Mouse (Mus musculus): ENCODE results near the gene Ano2. TPM values are rescaled to one million over a fixed set of nuclear protein-coding genes. Genes with fewer than 3 reads are reported as not detected.

Gene Ano2
- polyA plus RNA-seq, 1 experiment from 2014 or later, result 0.70 TPM

GRCm38 (mm10) chr6:126045931-126046330 lies 355.7 kb downstream of the Ano2 start:
- DNase-seq (ENCODE audit: low spot score) (no peak), ATAC-seq (ENCODE audit: low FRiP score) (no peak)
- Histone ChIP-seq H3K27me3 (ENCODE audit: control insufficient read depth, insufficient read depth, low read length) (no peaks in the 10 kb centered on the region), H3K9me3 (ENCODE audit: control insufficient read depth, low read length) (no peaks in the 10 kb centered on the region), H3K36me3 (replicated peaks; ENCODE audit: control insufficient read depth, insufficient read depth) (no peaks in the 10 kb centered on the region), H3K27ac (no peak overlapping the region), H3K4me3 (replicated peaks; ENCODE audit: low read length) (no peak overlapping the region), H3K9ac (no peak overlapping the region), H3K4me2 (replicated peaks) (no peak overlapping the region), H3K4me1 (replicated peaks; ENCODE audit: control insufficient read depth, insufficient read depth, low read length) (no peaks in the 10 kb centered on the region)
- 48% methylated on average over 4 of the region's 4 CpGs for WGBS

GRCm38 (mm10) chr6:126048206-126048605 lies 358.0 kb downstream of the Ano2 start:
- no peak overlapping the region for H3K4me3 ChIP-seq (replicated peaks; ENCODE audit: low read length)
- DNase-seq (ENCODE audit: low spot score) (no peak), ATAC-seq (ENCODE audit: low FRiP score) (no peak)
- no peaks in the 10 kb centered on the region for H3K4me1 ChIP-seq (replicated peaks; ENCODE audit: control insufficient read depth, insufficient read depth, low read length)
- no peak overlapping the region for H3K27ac ChIP-seq
- no peaks in the 10 kb centered on the region for H3K9me3 ChIP-seq (ENCODE audit: control insufficient read depth, low read length)
- no peaks in the 10 kb centered on the region for H3K36me3 ChIP-seq (replicated peaks; ENCODE audit: control insufficient read depth, insufficient read depth)
- H3K4me2 ChIP-seq (replicated peaks), result no peak overlapping the region
- H3K9ac ChIP-seq, result no peak overlapping the region
- H3K27me3 ChIP-seq (ENCODE audit: control insufficient read depth, insufficient read depth, low read length), result no peaks in the 10 kb centered on the region
- WGBS, result 76% methylated on average over 4 of the region's 4 CpGs

DNA sequence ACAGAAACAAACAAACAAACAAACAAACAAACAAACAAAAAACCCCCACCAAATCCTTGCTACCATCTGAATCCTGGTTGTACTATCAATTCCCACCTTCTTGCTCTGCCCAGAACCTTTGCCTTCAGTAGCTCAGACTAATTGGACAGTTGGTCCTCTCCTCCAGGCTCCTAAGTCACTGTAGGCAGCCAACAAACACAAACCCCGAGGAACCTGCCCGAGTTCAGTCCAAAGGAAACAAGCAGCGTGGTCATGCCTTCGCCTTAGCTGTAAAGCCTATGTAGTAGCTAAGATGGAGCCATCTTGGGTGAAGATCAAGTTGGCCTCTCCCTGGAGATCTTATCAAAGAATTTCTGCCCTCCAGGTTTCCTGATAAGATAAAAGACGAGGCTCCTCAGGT lies 362.9 kb downstream of the Ano2 start:
- 92% methylated on average over 5 of the region's 5 CpGs for WGBS
- H3K4me3 ChIP-seq (replicated peaks; ENCODE audit: low read length), result no peak overlapping the region
- no peak overlapping the region for H3K4me2 ChIP-seq (replicated peaks)
- H3K9ac ChIP-seq, result no peak overlapping the region
- no peaks in the 10 kb centered on the region for H3K27me3 ChIP-seq (ENCODE audit: control insufficient read depth, insufficient read depth, low read length)
- no peak overlapping the region for H3K27ac ChIP-seq
- no peak for ATAC-seq (ENCODE audit: low FRiP score)
- H3K36me3 ChIP-seq (replicated peaks; ENCODE audit: control insufficient read depth, insufficient read depth), result no peaks in the 10 kb centered on the region
- H3K9me3 ChIP-seq (ENCODE audit: control insufficient read depth, low read length), result no peaks in the 10 kb centered on the region
- no peak for DNase-seq (ENCODE audit: low spot score)
- no peaks in the 10 kb centered on the region for H3K4me1 ChIP-seq (replicated peaks; ENCODE audit: control insufficient read depth, insufficient read depth, low read length)

- Histone ChIP-seq H3K27ac (no peak overlapping the region), H3K9me3 (ENCODE audit: control insufficient read depth, low read length) (no peaks in the 10 kb centered on the region), H3K9ac (no peak overlapping the region), H3K4me1 (replicated peaks; ENCODE audit: control insufficient read depth, insufficient read depth, low read length) (no peaks in the 10 kb centered on the region), H3K36me3 (replicated peaks; ENCODE audit: control insufficient read depth, insufficient read depth) (no peaks in the 10 kb centered on the region), H3K4me3 (replicated peaks; ENCODE audit: low read length) (no peak overlapping the region), H3K27me3 (ENCODE audit: control insufficient read depth, insufficient read depth, low read length) (no peaks in the 10 kb centered on the region), H3K4me2 (replicated peaks) (no peak overlapping the region)
- no peak for ATAC-seq (ENCODE audit: low FRiP score)
- no peak for DNase-seq (ENCODE audit: low spot score)
- WGBS, result 86% methylated on average over 3 of the region's 3 CpGs
These were observed 367.5 kb downstream of the Ano2 start for GRCm38 (mm10) chr6:126057706-126058105.

DNA sequence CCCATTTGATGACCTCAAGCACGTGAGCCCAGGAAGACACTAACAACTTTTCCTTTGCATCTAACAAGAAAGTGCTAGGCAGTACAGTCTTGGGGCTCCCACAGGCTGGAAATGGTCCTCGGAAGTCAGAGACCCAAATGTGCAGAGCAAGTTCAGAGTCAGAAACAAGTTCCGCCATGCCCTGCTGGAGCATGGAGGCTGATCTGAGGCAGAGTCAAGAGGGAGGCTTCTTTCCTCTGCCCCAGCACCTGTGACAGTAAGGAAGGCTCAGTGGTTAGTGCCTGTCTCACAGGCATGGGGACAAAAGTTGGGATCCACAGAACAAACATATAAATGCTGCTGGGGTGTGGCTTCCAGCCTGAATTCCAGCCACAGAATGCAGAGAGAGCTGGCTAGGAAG lies 390.3 kb downstream of the Ano2 start:
- Histone ChIP-seq H3K4me2 (replicated peaks) (no peak overlapping the region), H3K9me3 (ENCODE audit: control insufficient read depth, low read length) (no peaks in the 10 kb centered on the region), H3K4me1 (replicated peaks; ENCODE audit: control insufficient read depth, insufficient read depth, low read length) (no peaks in the 10 kb centered on the region), H3K4me3 (replicated peaks; ENCODE audit: low read length) (no peak overlapping the region), H3K27ac (no peak overlapping the region), H3K9ac (no peak overlapping the region), H3K36me3 (replicated peaks; ENCODE audit: control insufficient read depth, insufficient read depth) (no peaks in the 10 kb centered on the region), H3K27me3 (ENCODE audit: control insufficient read depth, insufficient read depth, low read length) (no peaks in the 10 kb centered on the region)
- DNase-seq (ENCODE audit: low spot score) (no peak), ATAC-seq (ENCODE audit: low FRiP score) (no peak)
- 79% methylated on average over 3 of the region's 3 CpGs for whole genome bisulfite sequencing

DNA sequence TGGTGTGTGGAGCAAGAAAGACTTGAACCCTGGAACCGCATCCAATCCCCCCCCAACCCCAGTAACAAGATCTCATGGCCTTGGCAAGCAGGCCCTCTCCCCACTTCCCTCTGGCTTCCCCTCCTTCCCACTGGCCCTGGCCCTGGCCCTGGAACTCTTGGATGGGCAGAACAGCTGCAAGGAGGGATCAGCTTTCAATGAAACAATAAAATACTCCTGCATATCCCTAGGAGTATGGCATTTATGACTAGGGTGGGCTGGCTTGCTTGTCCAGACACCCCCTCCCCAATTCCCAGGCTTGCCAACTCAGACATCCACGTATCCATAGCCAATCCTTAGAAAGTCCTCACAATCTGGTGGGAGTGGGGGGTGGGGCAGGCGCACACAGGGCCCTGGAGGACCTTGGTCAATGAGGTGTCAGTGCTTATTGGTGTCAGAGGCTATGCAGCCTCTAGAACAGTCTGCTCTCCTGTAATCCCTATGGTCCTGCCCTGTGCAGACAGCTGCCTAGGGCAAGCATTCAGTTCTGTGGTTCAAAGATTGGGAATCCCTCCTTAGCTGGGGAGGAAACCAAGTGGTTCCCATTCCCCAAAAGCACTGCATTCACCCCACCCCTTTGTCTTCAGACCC lies 396.2 kb downstream of the Ano2 start:
- 72% methylated on average over 3 of the region's 3 CpGs for WGBS
- Histone ChIP-seq H3K4me2 (replicated peaks) (no peak overlapping the region), H3K9ac (no peak overlapping the region), H3K27ac (no peak overlapping the region), H3K4me3 (replicated peaks; ENCODE audit: low read length) (no peak overlapping the region), H3K9me3 (ENCODE audit: control insufficient read depth, low read length) (no peaks in the 10 kb centered on the region), H3K36me3 (replicated peaks; ENCODE audit: control insufficient read depth, insufficient read depth) (no peaks in the 10 kb centered on the region), H3K27me3 (ENCODE audit: control insufficient read depth, insufficient read depth, low read length) (no peaks in the 10 kb centered on the region), H3K4me1 (replicated peaks; ENCODE audit: control insufficient read depth, insufficient read depth, low read length) (no peaks in the 10 kb centered on the region)
- DNase-seq (ENCODE audit: low spot score) (no peak), ATAC-seq (ENCODE audit: low FRiP score) (no peak)

DNA sequence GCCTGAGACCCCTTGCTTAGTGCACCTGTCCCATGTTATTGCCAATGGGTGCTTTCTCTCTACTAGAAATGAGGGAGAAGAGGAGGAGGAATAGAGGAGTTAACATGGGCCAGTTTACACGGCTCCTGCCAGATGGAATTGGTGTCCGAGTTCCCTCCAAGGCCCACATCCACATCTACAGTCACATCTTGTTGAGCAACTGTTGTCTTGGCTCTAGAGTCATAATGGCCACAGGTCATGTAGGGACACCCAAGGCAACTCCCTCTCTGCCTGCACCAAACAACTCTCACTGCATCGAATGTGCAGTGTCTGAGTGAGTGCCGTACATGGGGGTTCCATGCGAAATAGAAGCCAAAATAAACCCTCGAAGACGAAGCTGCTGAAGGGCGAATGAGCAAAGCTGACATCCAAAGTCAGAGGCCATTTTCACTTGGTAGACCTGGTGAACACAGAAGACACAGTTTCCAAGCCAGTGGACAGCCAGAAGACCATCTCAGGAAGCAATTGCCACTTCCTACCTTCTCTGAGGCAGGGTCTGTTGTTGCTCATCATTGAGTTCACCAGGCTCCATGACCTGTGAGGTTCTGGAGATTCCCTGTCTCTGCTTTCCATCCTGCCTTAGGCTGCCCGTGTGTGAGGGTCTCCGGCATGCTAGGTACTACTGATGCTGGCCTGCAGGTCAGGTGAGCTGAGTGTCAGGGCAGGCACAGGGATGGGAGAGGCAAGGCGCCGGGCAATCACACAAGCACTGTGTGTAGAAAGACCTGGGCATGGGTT lies 398.5 kb downstream of the Ano2 start:
- Histone ChIP-seq H3K27ac (no peak overlapping the region), H3K27me3 (ENCODE audit: control insufficient read depth, insufficient read depth, low read length) (no peaks in the 10 kb centered on the region), H3K9me3 (ENCODE audit: control insufficient read depth, low read length) (no peaks in the 10 kb centered on the region), H3K4me1 (replicated peaks; ENCODE audit: control insufficient read depth, insufficient read depth, low read length) (no peaks in the 10 kb centered on the region), H3K9ac (no peak overlapping the region), H3K36me3 (replicated peaks; ENCODE audit: control insufficient read depth, insufficient read depth) (no peaks in the 10 kb centered on the region), H3K4me3 (replicated peaks; ENCODE audit: low read length) (no peak overlapping the region), H3K4me2 (replicated peaks) (no peak overlapping the region)
- DNase-seq (ENCODE audit: low spot score), result no peak
- 96% methylated on average over 12 of the region's 12 CpGs for WGBS
- ATAC-seq (ENCODE audit: low FRiP score), result no peak

Other genes starting within 250 kb of the Ano2 start
- gene Cd9, start 195.6 kb upstream of the Ano2 start, polyA plus RNA-seq (2014; fragmentation: Nextera tagmentation; extraction: Ambion mirVana), result 93.6 and 110 TPM in 2 replicates
- 13.1 and 14.2 TPM in 2 replicates for gene Vwf, start 143.6 kb upstream of the Ano2 start, polyA plus RNA-seq (2014; fragmentation: Nextera tagmentation; extraction: Ambion mirVana)

Measured in hindbrain, embryonic 14.5 days (tissue).